29 mouse cellular contexts compared by ENCODE assay signal in the genomic region with DNA sequence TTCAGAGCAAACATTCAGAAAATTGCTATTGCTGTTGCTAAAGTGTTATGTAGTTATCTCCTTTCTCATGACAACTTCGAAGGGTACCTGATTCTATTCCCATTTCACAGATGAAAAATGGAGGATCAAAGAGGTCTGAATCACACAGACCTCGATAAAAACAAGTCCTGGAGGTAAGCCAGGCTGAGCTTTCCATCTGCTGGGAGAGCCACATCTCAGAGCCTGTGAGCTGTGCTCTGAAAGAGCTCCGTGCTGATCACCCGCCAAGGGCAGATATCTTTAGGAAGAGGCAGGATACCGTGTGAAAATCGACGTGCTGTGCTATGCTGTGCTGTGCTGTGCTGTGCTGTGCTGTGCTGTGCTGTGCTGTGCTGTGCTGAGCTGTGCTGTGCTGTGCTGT. TPM values are rescaled to one million over a fixed set of nuclear protein-coding genes. Genes with fewer than 3 reads are reported as not detected.
"Had no signal": no experiment of that assay in that cellular context is flagged by ENCODE, and none has a peak within 500 bp of the region (broad histone marks: within the 10 kb centered on the region; RNA-seq: fewer than 3 reads in every experiment).

No protein-coding gene starts in this region.

- H3K4me2 ChIP-seq: heart, embryonic 11.5 days; heart, embryonic 13.5 days; heart, embryonic 15.5 days; hindbrain, embryonic 13.5 days; hindbrain, embryonic 15.5 days; limb, embryonic 13.5 days; limb, embryonic 15.5 days; liver, embryonic 12.5 days had no signal

- ATAC-seq: hindbrain, postnatal 0 days; intestine, embryonic 16.5 days; liver, embryonic 12.5 days had no signal

- H3K27me3 ChIP-seq: hindbrain, embryonic 15.5 days had no signal

- H3K9ac ChIP-seq: heart, embryonic 13.5 days; heart, embryonic 15.5 days; hindbrain, embryonic 13.5 days; hindbrain, embryonic 15.5 days; kidney, embryonic 15.5 days; limb, embryonic 13.5 days; limb, embryonic 15.5 days; liver, embryonic 12.5 days; liver, embryonic 14.5 days had no signal

- H3K4me3 ChIP-seq: gastrocnemius, adult 2 months; heart, embryonic 13.5 days; heart, embryonic 15.5 days; hindbrain, embryonic 13.5 days; hindbrain, embryonic 15.5 days; kidney, embryonic 15.5 days; limb, embryonic 13.5 days; limb, embryonic 15.5 days; liver, embryonic 12.5 days had no signal

- H3K9me3 ChIP-seq: heart, embryonic 13.5 days; heart, embryonic 15.5 days; hindbrain, embryonic 13.5 days; hindbrain, embryonic 15.5 days; kidney, embryonic 15.5 days; limb, embryonic 13.5 days; limb, embryonic 15.5 days; liver, embryonic 12.5 days had no signal

- H3K36me3 ChIP-seq: heart, embryonic 13.5 days; heart, embryonic 15.5 days; hindbrain, embryonic 13.5 days; hindbrain, embryonic 15.5 days; kidney, embryonic 15.5 days; limb, embryonic 13.5 days; limb, embryonic 15.5 days; liver, embryonic 12.5 days had no signal

- H3K27ac ChIP-seq: gastrocnemius, adult 2 months; heart, embryonic 13.5 days; heart, embryonic 15.5 days; hindbrain, embryonic 13.5 days; hindbrain, embryonic 15.5 days; hindbrain, postnatal 0 days; limb, embryonic 13.5 days; limb, embryonic 15.5 days; liver, embryonic 12.5 days; liver, embryonic 14.5 days had no signal

- DNase-seq: gastrocnemius, adult 2 months; gastrocnemius, postnatal 10 days; gastrocnemius, postnatal 25 days; heart, adult 18-20 months; heart, postnatal 14 days; heart, postnatal 36 days; kidney, adult 11 months; kidney, adult 2 months; kidney, adult 9 months; kidney, postnatal 14 days; kidney, postnatal 36 days; layer of hippocampus, adult 9-11 months; layer of hippocampus, postnatal 36 days; left cerebral cortex, postnatal 4 days had no signal

RNA-seq across cellular contexts. Expression of a gene that starts 10.1 kb away (rescaled TPM):
- total RNA-seq: gastrocnemius, adult 2 months; gastrocnemius, postnatal 10 days; gastrocnemius, postnatal 25 days; granulocyte monocyte progenitor cell, adult 5-6 weeks; heart, adult 18-20 months; heart, postnatal 14 days; heart, postnatal 36 days; hematopoietic stem cell, adult 5-6 weeks; liver, adult 2 months had no signal
- polyA plus RNA-seq: liver, adult 2 months had no signal

RNA-seq across cellular contexts. Expression of a gene that starts 19.0 kb away (rescaled TPM):
- total RNA-seq: gastrocnemius, adult 2 months; granulocyte monocyte progenitor cell, adult 5-6 weeks; hematopoietic stem cell, adult 5-6 weeks had no signal

RNA-seq across cellular contexts. Expression of a gene that starts 46.0 kb away (rescaled TPM):
- total RNA-seq: granulocyte monocyte progenitor cell, adult 5-6 weeks had no signal
